Mouse (Mus musculus): ENCODE results near the gene Coq6. TPM values are rescaled to one million over a fixed set of nuclear protein-coding genes. Genes with fewer than 3 reads are reported as not detected.
A peak's percentile ranks its signal among the peaks of the same experiment; 100 is the strongest.
"Not testable (repeated sequence)": the region's sequence is repeated elsewhere in the genome, so short reads cannot be mapped to it uniquely, and the experiment has no call there.

The Coq6 gene
- polyA plus RNA-seq (2016; fragmentation: Nextera tagmentation; extraction: Ambion mirVana): 37.8 and 40.9 TPM in 2 replicates

- peak within 1 kb of the TSS; percentile 75 for H3K9ac ChIP-seq
- H3K4me2 ChIP-seq (replicated peaks): peak within 1 kb of the TSS; percentile 79
- WGBS: under 1% methylated on average over 51 of the region's 51 CpGs
- peaks cover 6% of the 10 kb centered on the region; the same call in 1 of the 2 replicates for H3K36me3 ChIP-seq
- ATAC-seq (ENCODE audit: low FRiP score, low read depth): peak; percentile 99
- no peaks in the 10 kb centered on the region for H3K9me3 ChIP-seq
- peaks cover 14% of the 10 kb centered on the region for H3K4me1 ChIP-seq
- peak within 1 kb of the TSS; percentile 92 for H3K4me3 ChIP-seq
- H3K27ac ChIP-seq: no peak within 1 kb of the TSS
- H3K27me3 ChIP-seq (replicated peaks): no peaks in the 10 kb centered on the region
These were observed at the start of gene Coq6, which contains the start of gene Fam161b for GRCm38 (mm10) chr12:84361555-84362489. TSS of gene Coq6 (plus strand) at chr12:84361657. TSS of gene Fam161b (minus strand) at chr12:84361833.

- no peak for ATAC-seq (ENCODE audit: low FRiP score, low read depth)
- H3K4me1 ChIP-seq: peaks cover 14% of the 10 kb centered on the region
- H3K9ac ChIP-seq: peak overlapping the region; percentile 96
- 51% methylated on average over 7 of the region's 7 CpGs for WGBS
- H3K4me3 ChIP-seq: peak overlapping the region; percentile 99
- H3K4me2 ChIP-seq (replicated peaks): peak overlapping the region; percentile 92
- no peaks in the 10 kb centered on the region for H3K9me3 ChIP-seq
- H3K36me3 ChIP-seq: no peaks in the 10 kb centered on the region
- H3K27me3 ChIP-seq (replicated peaks): no peaks in the 10 kb centered on the region
- no peak overlapping the region for H3K27ac ChIP-seq
These were observed 45.5 kb upstream of the Coq6 start for GRCm38 (mm10) chr12:84316006-84316405.

GRCm38 (mm10) chr12:84316721-84317621 is 44.5 kb upstream of the Coq6 start, which contains the start of gene Zfp410:
TSS of gene Zfp410 (plus strand) at chr12:84316852.
- Histone ChIP-seq H3K4me2 (replicated peaks) (peak within 1 kb of the TSS; percentile 92), H3K4me3 (peak within 1 kb of the TSS; percentile 99), H3K9ac (peak within 1 kb of the TSS; percentile 96), H3K36me3 (no peaks in the 10 kb centered on the region), H3K9me3 (no peaks in the 10 kb centered on the region), H3K27ac (peak within 1 kb of the TSS; percentile 57), H3K4me1 (peaks cover 14% of the 10 kb centered on the region), H3K27me3 (replicated peaks) (no peaks in the 10 kb centered on the region)
- peak; percentile 94 for ATAC-seq (ENCODE audit: low FRiP score, low read depth)
- under 1% methylated on average over 77 of the region's 77 CpGs for WGBS

- Histone ChIP-seq H3K4me3 (no peak overlapping the region), H3K4me2 (replicated peaks) (no peak overlapping the region), H3K27me3 (replicated peaks) (no peaks in the 10 kb centered on the region), H3K27ac (no peak overlapping the region), H3K36me3 (peaks cover 59% of the 10 kb centered on the region), H3K4me1 (no peaks in the 10 kb centered on the region), H3K9me3 (no peaks in the 10 kb centered on the region), H3K9ac (no peak overlapping the region)
- ATAC-seq (ENCODE audit: low FRiP score, low read depth): no peak
- WGBS: 88% methylated on average over 4 of the region's 4 CpGs
These were observed 34.3 kb upstream of the Coq6 start for GRCm38 (mm10) chr12:84327111-84327512.

GRCm38 (mm10) chr12:84336963-84337625 is 24.4 kb upstream of the Coq6 start:
- ATAC-seq (ENCODE audit: low FRiP score, low read depth): no peak
- H3K27me3 ChIP-seq (replicated peaks): no peaks in the 10 kb centered on the region
- no peaks in the 10 kb centered on the region for H3K9me3 ChIP-seq
- 95% methylated on average over 11 of the region's 11 CpGs for WGBS
- H3K36me3 ChIP-seq: peaks cover 81% of the 10 kb centered on the region
- no peak overlapping the region for H3K4me2 ChIP-seq (replicated peaks)
- no peak overlapping the region for H3K4me3 ChIP-seq
- H3K4me1 ChIP-seq: no peaks in the 10 kb centered on the region
- H3K9ac ChIP-seq: no peak overlapping the region
- no peak overlapping the region for H3K27ac ChIP-seq

- no peak overlapping the region for H3K9ac ChIP-seq
- peaks cover 53% of the 10 kb centered on the region for H3K36me3 ChIP-seq
- no peaks in the 10 kb centered on the region for H3K27me3 ChIP-seq (replicated peaks)
- no peaks in the 10 kb centered on the region; the same call in 1 of the 2 replicates for H3K4me1 ChIP-seq
- no peak overlapping the region for H3K4me3 ChIP-seq
- 32% methylated on average over 2 of the region's 2 CpGs for WGBS
- no peak for ATAC-seq (ENCODE audit: low FRiP score, low read depth)
- no peak overlapping the region for H3K4me2 ChIP-seq (replicated peaks)
- no peaks in the 10 kb centered on the region for H3K9me3 ChIP-seq
- H3K27ac ChIP-seq: no peak overlapping the region
These were observed 14.3 kb upstream of the Coq6 start for GRCm38 (mm10) chr12:84347192-84347591.

GRCm38 (mm10) chr12:84358699-84359098 is 2.8 kb upstream of the Coq6 start:
- peaks cover 35% of the 10 kb centered on the region for H3K36me3 ChIP-seq
- H3K4me1 ChIP-seq: peaks cover 14% of the 10 kb centered on the region
- H3K9me3 ChIP-seq; H3K4me2 ChIP-seq (replicated peaks); H3K27me3 ChIP-seq (replicated peaks); H3K9ac ChIP-seq; H3K27ac ChIP-seq; H3K4me3 ChIP-seq; ATAC-seq (ENCODE audit: low FRiP score, low read depth): not testable (repeated sequence)
- 86% methylated on average over 2 of the region's 2 CpGs for WGBS

GRCm38 (mm10) chr12:84362872-84363271 is 1.4 kb downstream of the Coq6 start:
- no peak overlapping the region for H3K9ac ChIP-seq
- peaks cover 14% of the 10 kb centered on the region for H3K4me1 ChIP-seq
- no peaks in the 10 kb centered on the region for H3K27me3 ChIP-seq (replicated peaks)
- WGBS: 66% methylated on average over 2 of the region's 2 CpGs
- H3K9me3 ChIP-seq: no peaks in the 10 kb centered on the region
- no peak for ATAC-seq (ENCODE audit: low FRiP score, low read depth)
- H3K36me3 ChIP-seq: peaks cover 6% of the 10 kb centered on the region; the same call in 1 of the 2 replicates
- no peak overlapping the region for H3K4me3 ChIP-seq
- H3K27ac ChIP-seq: no peak overlapping the region
- peak overlapping the region; percentile 79 for H3K4me2 ChIP-seq (replicated peaks)

GRCm38 (mm10) chr12:84364291-84364690 is 2.8 kb downstream of the Coq6 start:
- no peak overlapping the region for H3K4me3 ChIP-seq
- H3K9ac ChIP-seq: no peak overlapping the region
- peaks cover 14% of the 10 kb centered on the region for H3K4me1 ChIP-seq
- no peak overlapping the region for H3K4me2 ChIP-seq (replicated peaks)
- ATAC-seq (ENCODE audit: low FRiP score, low read depth): no peak
- H3K27me3 ChIP-seq (replicated peaks): no peaks in the 10 kb centered on the region
- WGBS: 80% methylated on average over 9 of the region's 9 CpGs
- H3K9me3 ChIP-seq: no peaks in the 10 kb centered on the region
- H3K27ac ChIP-seq: no peak overlapping the region
- H3K36me3 ChIP-seq: peaks cover 20% of the 10 kb centered on the region

- no peak overlapping the region for H3K4me2 ChIP-seq (replicated peaks)
These were observed 3.7 kb downstream of the Coq6 start for GRCm38 (mm10) chr12:84365137-84365536.

GRCm38 (mm10) chr12:84366971-84367370 is 5.5 kb downstream of the Coq6 start:
- Histone ChIP-seq H3K27me3 (replicated peaks) (no peaks in the 10 kb centered on the region), H3K9ac (no peak overlapping the region), H3K27ac (no peak overlapping the region), H3K4me3 (no peak overlapping the region), H3K36me3 (peaks cover 47% of the 10 kb centered on the region), H3K4me2 (replicated peaks) (no peak overlapping the region), H3K4me1 (peaks cover 7% of the 10 kb centered on the region), H3K9me3 (no peaks in the 10 kb centered on the region)
- 68% methylated on average over 9 of the region's 9 CpGs for WGBS
- ATAC-seq (ENCODE audit: low FRiP score, low read depth): no peak

More at GRCm38 (mm10) chr12:84365137-84365536, 3.7 kb downstream of the Coq6 start:
- Histone ChIP-seq H3K36me3 (peaks cover 29% of the 10 kb centered on the region), H3K27me3 (replicated peaks) (no peaks in the 10 kb centered on the region), H3K9me3 (no peaks in the 10 kb centered on the region), H3K4me1 (peaks cover 14% of the 10 kb centered on the region), H3K9ac (no peak overlapping the region), H3K4me3 (no peak overlapping the region), H3K27ac (no peak overlapping the region)
- ATAC-seq (ENCODE audit: low FRiP score, low read depth): no peak
- 97% methylated on average over 6 of the region's 6 CpGs for WGBS

Measured in neural tube, embryonic 12.5 days (tissue).